Mouse (Mus musculus) gastrocnemius, adult 2 months (tissue): ENCODE results near the gene Mns1. TPM values are rescaled to one million over a fixed set of nuclear protein-coding genes. Genes with fewer than 3 reads are reported as not detected.
A peak's percentile ranks its signal among the peaks of the same experiment; 100 is the strongest.
"Not testable (repeated sequence)": the region's sequence is repeated elsewhere in the genome, so short reads cannot be mapped to it uniquely, and the experiment has no call there.

Experiments used
- DNase-seq: peaks from one replicate; pipeline ENCODE4 v3.0.0; 2022
- H3K27ac ChIP-seq: fragments of 200-600 bp; 2 replicates; pipeline ENCODE4 v1.8.1; 2022; ENCODE audit warnings: mild to moderate bottlenecking
- H3K4me3 ChIP-seq: fragments of 200-600 bp; 2 replicates; pipeline ENCODE4 v1.8.1; 2022; ENCODE audit warnings: mild to moderate bottlenecking, moderate library complexity
- CTCF ChIP-seq: fragments of 200-600 bp; IDR thresholded peaks from 2 replicates; pipeline ENCODE4 v1.8.1; 2022; ENCODE audit warnings: antibody characterized with exemption, mild to moderate bottlenecking, moderate library complexity
- intact Hi-C: fragments of 180-260 bp; cut with DNase I; formaldehyde crosslinking; loops from one replicate; pipeline ENCODE4 v1.15.1; 2025
- long read RNA-seq, 2 experiments: library from polyadenylated mRNA; stranded (forward); transcript quantifications; one replicate each; pipeline ENCODE4 v2.0.0; 2021
- total RNA-seq, 2 experiments: library from RNA; stranded (reverse); gene quantifications; 2 replicates each; pipeline ENCODE4 v1.2.3; 2021

Gene Mns1
- total RNA-seq = under 1 TPM; 0.08 TPM
- long read RNA-seq, experiment 1 = 0 reads
- long read RNA-seq, experiment 2 = 0 reads

DNA sequence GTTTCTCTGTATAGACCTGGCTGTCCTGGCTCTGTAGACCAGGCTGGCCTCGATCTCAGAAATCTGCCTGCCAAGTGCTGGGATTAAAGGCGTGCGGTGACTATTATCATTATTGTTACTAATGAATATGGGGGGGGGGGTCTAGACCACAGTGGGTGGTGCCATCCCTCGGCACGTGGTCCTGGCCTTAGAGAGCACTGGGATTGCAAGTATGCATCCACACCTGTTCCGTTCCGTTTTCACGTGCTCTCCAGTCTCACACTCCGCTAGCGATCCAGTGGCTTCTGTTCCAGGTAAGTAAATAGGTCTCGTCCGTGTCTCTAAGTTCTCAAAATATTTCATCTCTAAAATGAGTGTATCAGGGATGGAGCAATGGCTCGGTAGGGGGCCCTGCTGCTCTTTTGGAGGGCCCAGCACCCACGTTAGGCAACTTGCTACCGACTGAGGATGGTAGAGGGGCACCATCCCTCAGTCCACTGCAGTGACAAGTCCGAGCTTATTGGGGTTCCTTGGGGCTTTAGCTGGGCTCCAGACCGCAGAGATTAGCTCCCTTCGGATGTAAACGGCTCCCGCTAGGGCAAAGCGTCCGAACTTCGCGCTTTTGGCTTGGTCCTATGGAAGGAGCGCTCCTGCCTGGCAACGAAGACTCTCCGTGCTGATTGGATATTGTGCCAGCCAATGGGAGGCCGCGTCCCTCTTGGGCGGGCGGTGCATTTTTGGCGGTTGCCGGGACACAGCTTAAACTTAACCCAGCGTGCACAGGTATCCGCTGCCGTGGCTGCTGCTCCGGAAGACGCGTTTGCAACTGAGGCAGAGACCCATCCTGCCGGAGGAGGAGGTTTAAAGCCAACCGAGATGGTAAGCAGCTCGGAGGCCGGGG, at the start of gene Mns1:
Gene Mns1, plus strand, starts transcription at position 190 of the 880 bp plus-strand sequence.
- intact Hi-C loops = no loop called here
- H3K27ac ChIP-seq = no peak within 1 kb of the TSS

DNA sequence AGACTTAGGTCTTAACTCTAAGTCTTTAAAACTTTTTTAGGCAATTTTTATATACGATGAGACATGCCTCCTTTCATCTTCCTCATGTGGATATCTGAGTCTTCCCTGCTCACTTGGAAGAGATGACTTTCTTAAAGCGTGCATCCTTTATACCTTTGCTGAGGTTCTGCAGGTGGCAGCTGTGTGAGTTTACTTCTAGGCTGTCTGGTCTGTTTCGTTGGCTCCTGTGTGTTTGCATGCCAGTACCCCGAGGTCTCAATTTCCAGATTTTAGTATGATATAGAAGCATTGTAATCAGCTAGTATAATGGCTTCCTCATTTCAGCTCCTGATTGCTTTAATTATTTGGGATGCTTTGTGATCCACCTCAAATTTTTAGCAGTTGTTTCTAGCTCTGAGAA, 48.9 kb upstream of the Mns1 start:
- Histone ChIP-seq H3K4me3 (no peak overlapping the region), H3K27ac (no peak overlapping the region)
- intact Hi-C loops = no loop called here
- no peak for DNase-seq
- TF ChIP-seq CTCF = no peak

More for the DNA sequence above, at the start of gene Mns1:
- TF ChIP-seq CTCF = no peak
- DNase-seq = peak; percentile 96
- peak within 1 kb of the TSS; percentile 76 for H3K4me3 ChIP-seq

DNA sequence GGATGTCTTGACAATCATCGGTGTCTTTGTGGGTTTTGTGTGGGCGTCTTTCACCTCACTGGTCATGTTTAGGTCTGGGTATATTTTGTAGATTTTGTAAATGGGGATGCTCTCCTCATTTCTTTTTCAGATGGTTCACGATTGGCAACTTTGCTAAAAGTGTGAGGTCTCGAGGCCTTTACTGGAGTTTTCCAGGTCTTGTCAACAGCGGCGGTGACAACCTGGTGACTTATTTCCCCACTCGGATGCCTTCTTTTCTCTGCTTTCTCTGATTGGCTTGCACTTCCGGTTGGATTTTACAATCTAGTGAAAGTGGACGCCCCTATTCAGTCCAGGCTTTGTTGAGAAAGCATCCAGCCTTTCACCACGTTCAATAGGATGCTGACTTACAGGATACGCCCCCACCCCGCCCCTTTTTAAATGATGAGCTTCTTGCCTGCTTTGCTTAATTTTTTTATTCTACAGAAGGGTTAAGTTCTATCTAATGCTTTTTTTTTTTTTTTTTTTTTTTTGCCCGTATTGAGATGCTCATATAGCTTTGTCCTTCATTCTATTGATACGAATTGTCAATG, 48.3 kb upstream of the Mns1 start:
- Histone ChIP-seq H3K27ac (no peak overlapping the region), H3K4me3 (no peak overlapping the region)
- TF ChIP-seq CTCF = no peak
- no peak for DNase-seq
- intact Hi-C loops = no loop called here

- TF ChIP-seq CTCF = no peak
- Histone ChIP-seq H3K27ac (no peak overlapping the region), H3K4me3 (no peak overlapping the region)
- intact Hi-C loops = no loop called here
- DNase-seq = no peak
Observed at GRCm38 (mm10) chr9:72390321-72391077, 47.3 kb upstream of the Mns1 start.

- no peak for TF ChIP-seq CTCF
- H3K4me3 ChIP-seq = no peak overlapping the region
- no peak overlapping the region for H3K27ac ChIP-seq
- intact Hi-C loops = no loop called here
- no peak for DNase-seq
Observed at GRCm38 (mm10) chr9:72392686-72393085, 45.1 kb upstream of the Mns1 start.

- Histone ChIP-seq H3K4me3 (no peak overlapping the region), H3K27ac (no peak overlapping the region)
- TF ChIP-seq CTCF = no peak
- no peak for DNase-seq
- intact Hi-C loops = no loop called here
Observed at GRCm38 (mm10) chr9:72393238-72393637, 44.6 kb upstream of the Mns1 start.

GRCm38 (mm10) chr9:72393869-72394341, 43.9 kb upstream of the Mns1 start:
- Histone ChIP-seq H3K4me3 (no peak overlapping the region), H3K27ac (no peak overlapping the region)
- no peak for DNase-seq
- no peak for TF ChIP-seq CTCF
- intact Hi-C loops = no loop called here

DNA sequence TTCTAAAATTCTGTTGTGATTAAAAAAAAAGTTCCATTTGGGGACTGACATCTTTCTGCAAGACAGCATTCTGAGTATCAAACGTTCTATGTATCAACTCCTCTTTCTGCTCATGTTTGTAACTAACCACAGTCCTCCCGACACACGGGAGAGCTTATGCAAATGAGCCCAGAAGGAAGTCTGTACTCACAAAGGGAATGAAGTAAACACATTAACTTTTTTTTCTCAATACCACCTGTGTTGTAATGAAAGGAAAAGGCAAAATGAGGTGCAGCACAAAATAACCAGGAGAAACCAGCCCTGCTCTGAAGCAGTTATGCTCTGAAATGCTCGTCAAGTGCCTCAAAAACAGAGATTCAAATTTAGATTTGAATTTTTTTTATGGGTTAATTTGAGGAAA, 37.7 kb upstream of the Mns1 start:
- Histone ChIP-seq H3K4me3 (no peak overlapping the region), H3K27ac (no peak overlapping the region)
- no peak for DNase-seq
- no peak for TF ChIP-seq CTCF
- intact Hi-C loops = no loop called here

DNA sequence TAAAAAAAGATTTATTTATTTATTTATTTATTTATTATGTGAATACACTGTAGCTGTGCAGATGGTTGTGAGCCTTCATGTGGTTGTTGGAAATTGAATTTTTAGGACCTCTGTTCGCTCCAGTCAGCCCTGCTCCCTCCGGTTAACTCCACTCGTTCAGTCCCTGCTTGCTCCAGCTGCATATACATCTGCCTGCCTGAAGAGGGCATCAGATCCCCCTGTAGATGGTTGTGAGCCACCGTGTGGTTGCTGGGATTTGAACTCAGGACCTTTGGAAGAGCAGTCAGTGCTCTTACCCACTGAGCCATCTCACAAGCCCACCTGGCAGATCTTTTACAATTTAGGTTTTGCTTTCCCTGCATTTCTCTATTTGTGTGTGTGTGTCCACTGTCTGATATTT, 36.0 kb upstream of the Mns1 start:
- intact Hi-C loops, DNase-seq, H3K4me3 ChIP-seq, H3K27ac ChIP-seq: not testable (repeated sequence)

DNA sequence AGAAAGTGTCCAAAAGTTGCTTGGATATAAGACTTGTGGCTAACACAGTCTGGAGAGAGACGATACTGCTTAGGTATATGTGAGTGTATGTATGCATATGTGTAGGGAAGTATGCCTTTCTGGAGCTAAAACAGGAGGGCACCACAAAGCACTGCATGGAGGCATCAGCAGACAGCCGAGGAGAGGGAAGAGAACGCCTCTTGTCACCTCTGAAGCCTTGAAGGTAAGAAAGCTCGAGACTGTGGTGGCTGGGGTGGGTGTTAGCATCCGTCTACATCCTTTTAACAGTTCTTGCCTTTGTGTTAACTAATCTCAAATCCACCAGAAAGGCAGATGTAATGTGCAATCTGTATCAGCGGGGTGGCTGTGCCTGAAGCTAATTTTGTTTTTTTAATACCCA, 34.4 kb upstream of the Mns1 start:
- no peak for DNase-seq
- Histone ChIP-seq H3K4me3 (no peak overlapping the region), H3K27ac (no peak overlapping the region)
- no peak for TF ChIP-seq CTCF
- intact Hi-C loops = no loop called here

GRCm38 (mm10) chr9:72404446-72404845, 33.4 kb upstream of the Mns1 start:
- Histone ChIP-seq H3K4me3 (no peak overlapping the region), H3K27ac (no peak overlapping the region)
- TF ChIP-seq CTCF = no peak
- intact Hi-C loops = no loop called here
- no peak for DNase-seq

- TF ChIP-seq CTCF = no peak
- Histone ChIP-seq H3K27ac (no peak overlapping the region), H3K4me3 (no peak overlapping the region)
- intact Hi-C loops = loop anchor here (5.0 kb wide), 3 partner anchors 143 to 758 kb away; no protein-coding TSS in a partner anchor
- DNase-seq = no peak
Observed at GRCm38 (mm10) chr9:72404934-72405333, 32.9 kb upstream of the Mns1 start.
